Mouse (Mus musculus) ES-E14 (cell line): Measurements from ENCODE around the gene Ptpru. TPM values are rescaled to one million over a fixed set of nuclear protein-coding genes. Genes with fewer than 3 reads are reported as not detected.

Experiments used
- DNase-seq: peaks from one replicate; pipeline ENCODE4 v3.0.0-alpha.2; 2013; ENCODE audit warnings: low read depth, low spot score
- H3K27ac ChIP-seq: 2 replicates; pipeline ENCODE4 v1.5.1; 2012; ENCODE audit warnings: low read depth, mild to moderate bottlenecking, low read length, moderate library complexity, mixed read lengths; ENCODE audit not compliant: poor library complexity, insufficient read depth, severe bottlenecking
- H3K36me3 ChIP-seq: 2 replicates; pipeline ENCODE4 v1.6.1; 2012; ENCODE audit warnings: mild to moderate bottlenecking, low read length, moderate library complexity, mixed read lengths; ENCODE audit not compliant: control insufficient read depth, poor library complexity, insufficient read depth, severe bottlenecking
- H3K4me1 ChIP-seq, 2 experiments: fragments of 150-350 bp in 1 of 2; sonication (generic) in 1 of 2; 2 replicates each; pipeline ENCODE4 v1.6.1; 2012; ENCODE audit warnings: low read length in 2 of 2, mild to moderate bottlenecking in 1 of 2, mixed read lengths in 1 of 2; ENCODE audit not compliant: control insufficient read depth in 2 of 2, insufficient read depth in 2 of 2, poor library complexity in 1 of 2
- H3K4me3 ChIP-seq, 2 experiments: fragments of 150-350 bp in 1 of 2; sonication (generic) in 1 of 2; 2 replicates each; pipeline ENCODE4 v1.5.1; 2012; ENCODE audit warnings: low read length in 2 of 2, low read depth in 1 of 2, mild to moderate bottlenecking in 1 of 2, mixed read lengths in 1 of 2; ENCODE audit not compliant: insufficient read depth in 1 of 2, poor library complexity in 1 of 2, severe bottlenecking in 1 of 2
- H3K9ac ChIP-seq: 2 replicates; pipeline ENCODE4 v1.6.1; 2012; ENCODE audit warnings: low read depth, mild to moderate bottlenecking, low read length, mixed read lengths; ENCODE audit not compliant: poor library complexity, insufficient read depth, severe bottlenecking
- H3K9me3 ChIP-seq: fragments of 150-350 bp; sonication (generic); 2 replicates; pipeline ENCODE4 v1.6.1; 2012; ENCODE audit warnings: low read depth, mild to moderate bottlenecking, low read length; ENCODE audit not compliant: control insufficient read depth, insufficient read depth
- CHD2 ChIP-seq: IDR thresholded peaks from 2 replicates; pipeline ENCODE4 v1.6.1; 2014; ENCODE audit warnings: mild to moderate bottlenecking, low read depth, low read length, inconsistent platforms
- HCFC1 ChIP-seq: IDR thresholded peaks from 2 replicates; pipeline ENCODE4 v1.6.1; 2012; ENCODE audit warnings: low read length, inconsistent platforms, borderline replicate concordance; ENCODE audit not compliant: insufficient read depth
- MAFK ChIP-seq: IDR thresholded peaks from 2 replicates; pipeline ENCODE4 v1.6.1; 2014; ENCODE audit warnings: mild to moderate bottlenecking, low read depth, low read length, inconsistent platforms; ENCODE audit not compliant: insufficient read depth
- ZC3H11A ChIP-seq: IDR thresholded peaks from 2 replicates; pipeline ENCODE4 v1.6.1; 2012; ENCODE audit warnings: low read depth, mild to moderate bottlenecking, inconsistent platforms, low read length, borderline replicate concordance
- ZNF384 ChIP-seq: IDR thresholded peaks from 2 replicates; pipeline ENCODE4 v1.6.1; 2012; ENCODE audit warnings: low read depth, low read length, inconsistent platforms
- in situ Hi-C, 2 experiments: fragments of 600-800 bp; cut with MboI; formaldehyde crosslinking; loops; one replicate each; pipeline ENCODE4 v1.15.1; 2025; ENCODE audit warnings: low sequenced_read_pairs in 2 of 2, inconsistent platforms in 1 of 2; ENCODE audit not compliant: unreplicated experiment in 2 of 2
- total RNA-seq: library from RNA; depleted of rRNA; stranded (reverse); fragments of 300-350 nt; gene quantifications from 2 replicates; pipeline ENCODE4 v1.2.3, GENCODE M21; 2012

Ptpru gene
- total RNA-seq, 1 experiment = 11.2 TPM

GRCm38 (mm10) chr4:131803846-131804245, 34.2 kb downstream of the Ptpru start:
- TF ChIP-seq ZNF384 (no peak), CHD2 (no peak), MAFK (no peak), HCFC1 (no peak), ZC3H11A (no peak)
- Histone ChIP-seq H3K4me3 (no peak overlapping the region), H3K36me3 (peaks cover 4% of the 10 kb centered on the region; the same call in 1 of the 2 replicates), H3K9ac (no peak overlapping the region), H3K4me1 (peaks cover 0 to 18% of the 10 kb centered on the region in 2 experiments; a peak in 1 of 4 replicates), H3K27ac (no peak overlapping the region), H3K9me3 (no peaks in the 10 kb centered on the region)
- no peak for DNase-seq
- in situ Hi-C loops = no loop called here

GRCm38 (mm10) chr4:131798968-131799367, 39.1 kb downstream of the Ptpru start:
- Histone ChIP-seq H3K27ac (no peak overlapping the region), H3K4me3 (peak overlapping the region; percentile 18 to 33; a peak in 1 of 4 replicates), H3K9me3 (no peaks in the 10 kb centered on the region), H3K9ac (no peak overlapping the region), H3K4me1 (peaks cover 3 to 28% of the 10 kb centered on the region in 2 experiments), H3K36me3 (peaks cover 4% of the 10 kb centered on the region; the same call in 1 of the 2 replicates)
- DNase-seq = peak; percentile 35
- TF ChIP-seq MAFK (no peak), ZC3H11A (no peak), ZNF384 (no peak)
- in situ Hi-C loops = no loop called here

DNA sequence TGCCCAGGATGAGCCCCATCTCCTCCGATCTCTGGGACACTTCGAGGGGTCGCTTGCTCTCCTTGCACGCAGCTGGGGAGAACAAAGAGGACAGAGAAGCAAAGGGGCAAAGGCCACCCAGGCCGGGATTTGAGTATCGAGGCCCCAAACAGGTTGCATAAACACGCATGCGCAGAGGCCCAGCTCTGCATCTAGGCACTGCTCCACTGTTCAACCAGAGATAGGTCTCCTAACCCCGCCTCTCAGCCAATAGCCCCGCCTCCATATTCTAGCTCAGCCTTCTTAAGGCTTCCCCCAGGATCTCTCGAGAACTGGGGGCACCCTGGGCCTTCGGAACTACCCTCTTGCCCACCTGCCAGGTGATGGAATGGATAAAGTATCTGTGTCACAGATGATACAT, 40.2 kb downstream of the Ptpru start:
- no peak for DNase-seq
- TF ChIP-seq CHD2 (no peak), ZC3H11A (no peak), ZNF384 (no peak), HCFC1 (no peak), MAFK (no peak)
- Histone ChIP-seq H3K9me3 (no peaks in the 10 kb centered on the region), H3K9ac (no peak overlapping the region), H3K36me3 (peaks cover 4% of the 10 kb centered on the region; the same call in 1 of the 2 replicates), H3K4me1 (peaks cover 3 to 24% of the 10 kb centered on the region in 2 experiments), H3K27ac (no peak overlapping the region), H3K4me3 (no peak overlapping the region)
- in situ Hi-C loops = no loop called here

DNA sequence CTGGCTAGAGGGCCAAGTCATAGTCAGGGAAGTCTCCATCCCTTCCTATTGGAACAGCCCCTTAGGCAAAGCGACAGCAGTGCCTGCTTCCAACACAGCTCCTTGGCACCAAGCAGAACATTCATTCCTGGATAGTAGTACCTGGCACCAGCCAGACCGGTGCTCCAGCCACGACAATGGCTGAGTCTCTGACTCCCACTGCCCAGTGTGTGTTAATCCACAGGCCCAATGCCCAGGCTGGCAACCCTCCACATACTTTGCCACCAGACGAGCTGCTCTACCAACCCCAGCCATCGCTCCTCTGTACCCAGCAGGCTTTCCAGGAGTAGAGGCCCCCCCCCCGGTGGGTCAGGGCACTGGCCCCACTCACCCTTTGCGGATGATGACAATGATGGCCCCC, 40.6 kb downstream of the Ptpru start:
- TF ChIP-seq HCFC1 (no peak), ZNF384 (no peak), ZC3H11A (no peak), CHD2 (no peak), MAFK (no peak)
- H3K9ac ChIP-seq = no peak overlapping the region
- no peak overlapping the region for H3K4me3 ChIP-seq
- peaks cover 3 to 23% of the 10 kb centered on the region in 2 experiments for H3K4me1 ChIP-seq
- H3K9me3 ChIP-seq = no peaks in the 10 kb centered on the region
- in situ Hi-C loops = no loop called here
- no peak for DNase-seq
- H3K27ac ChIP-seq = no peak overlapping the region
- peaks cover 4% of the 10 kb centered on the region; the same call in 1 of the 2 replicates for H3K36me3 ChIP-seq

DNA sequence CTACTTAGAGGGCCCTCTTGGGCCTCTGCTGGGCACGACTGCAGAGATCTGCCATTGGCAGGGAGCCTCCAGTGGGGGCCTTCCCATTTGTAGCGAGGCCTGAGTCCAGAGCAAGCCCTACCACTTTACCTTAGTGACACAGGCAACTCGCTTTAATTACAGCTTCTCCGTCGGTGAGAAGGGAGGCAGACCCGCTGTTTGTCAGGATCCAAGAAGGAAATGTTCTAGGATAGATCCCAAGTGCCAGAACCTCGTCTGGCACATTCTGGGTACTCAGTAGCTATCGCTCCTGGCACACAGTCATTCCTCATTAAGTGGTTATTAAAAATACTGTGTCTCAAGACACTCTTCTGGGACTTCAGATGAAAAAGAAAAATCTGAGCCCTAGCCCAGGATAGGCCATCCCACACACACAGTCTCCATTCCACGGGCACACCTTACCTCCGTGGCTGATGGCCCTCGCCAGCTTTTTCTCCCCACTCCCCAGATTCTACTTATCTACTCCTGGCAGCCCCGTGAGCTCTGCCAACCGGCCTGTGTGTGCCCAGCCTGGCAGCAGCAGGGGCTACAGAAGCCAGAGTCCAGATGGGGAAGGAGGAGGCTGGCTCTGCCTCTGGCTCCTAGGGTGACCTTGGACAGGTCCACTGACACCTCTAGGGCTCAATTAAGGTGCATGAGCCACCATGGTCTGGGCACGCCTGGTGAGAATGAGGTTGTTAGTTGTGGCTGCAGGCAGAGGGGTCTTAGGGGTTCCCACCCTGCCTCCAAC, 41.6 kb downstream of the Ptpru start:
- TF ChIP-seq ZC3H11A (no peak), ZNF384 (no peak), CHD2 (no peak), HCFC1 (no peak), MAFK (no peak)
- Histone ChIP-seq H3K36me3 (peaks cover 4% of the 10 kb centered on the region; the same call in 1 of the 2 replicates), H3K9ac (no peak overlapping the region), H3K4me3 (no peak overlapping the region), H3K27ac (no peak overlapping the region), H3K9me3 (no peaks in the 10 kb centered on the region), H3K4me1 (peaks cover 3 to 23% of the 10 kb centered on the region in 2 experiments)
- DNase-seq = no peak
- in situ Hi-C loops = no loop called here
